Mouse (Mus musculus) fat pad, adult 2 months (tissue): ENCODE measurements at regions not wholly inside any gene's neighbourhood (a gene's known extent, or its start where the extent isn't known, plus 50 kb on each side); places are given as distances from the start of the nearest gene placed in this dataset.
A peak's percentile ranks its signal among the peaks of the same experiment; 100 is the strongest.

Source experiments
- DNase-seq: peaks from one replicate; pipeline ENCODE4 v3.0.0-alpha.2; 2011; ENCODE audit warnings: low read depth, low spot score; ENCODE audit errors: extremely low read depth

DNA sequence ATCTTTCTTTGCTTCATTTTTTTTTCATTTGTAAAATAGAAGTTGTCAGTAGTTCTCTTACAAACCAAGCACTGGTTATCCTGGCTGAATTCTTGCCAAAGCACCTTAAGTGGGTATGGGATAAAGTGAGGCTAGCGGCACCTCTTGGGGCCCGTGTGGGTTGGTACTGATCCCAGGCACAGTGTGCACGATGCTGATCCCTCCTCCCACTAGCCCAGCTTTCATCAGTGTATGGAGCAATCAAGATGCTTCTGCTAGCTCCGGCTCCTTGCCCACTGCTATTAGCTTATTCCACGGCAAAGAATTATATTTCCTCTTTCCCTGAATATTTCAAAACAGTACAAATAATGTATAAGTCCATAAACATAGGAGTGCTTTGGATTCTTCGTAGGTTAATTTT lies 307.4 kb upstream of the Npvf start:
- DNase-seq, result no peak

DNA sequence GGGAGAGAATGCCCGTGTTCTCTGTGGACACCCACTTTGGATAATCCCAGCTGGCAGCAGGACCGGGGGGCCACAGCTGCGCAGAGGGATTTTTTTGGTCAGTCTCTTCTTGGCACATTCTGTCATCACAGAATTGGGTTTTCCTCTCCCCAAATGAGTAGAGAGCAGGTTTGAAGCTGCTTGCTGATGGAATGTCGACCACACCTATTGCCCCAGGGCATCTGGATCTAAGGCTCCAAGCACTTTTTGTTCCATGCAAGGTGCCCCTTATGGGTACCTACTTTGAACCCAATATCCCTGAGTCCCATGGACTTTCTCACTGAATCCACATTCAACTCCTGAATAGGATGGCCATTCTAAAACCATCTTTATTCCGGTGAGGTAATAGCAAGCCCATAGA lies 314.3 kb upstream of the Npvf start:
- DNase-seq, result no peak

DNA sequence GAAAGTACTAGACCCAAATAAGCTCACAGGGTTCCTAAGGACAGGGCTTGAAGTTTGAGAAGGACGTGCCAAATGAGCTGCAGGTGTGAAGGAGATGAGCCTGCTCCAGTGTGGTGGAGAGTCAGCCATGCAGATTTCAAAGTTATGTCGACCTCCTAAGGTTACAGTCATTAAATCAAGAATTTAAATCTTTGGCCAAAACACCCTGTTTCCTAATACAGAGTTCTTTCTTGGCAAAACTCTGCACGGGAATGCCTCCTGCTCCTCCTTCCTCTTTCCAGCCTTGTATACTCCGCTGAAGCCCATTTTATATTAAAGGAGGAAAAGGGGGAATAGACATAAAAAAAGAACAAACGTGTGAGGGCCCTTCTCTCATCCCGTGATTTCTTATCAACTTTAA lies 315.1 kb upstream of the Npvf start:
- peak; percentile 14 for DNase-seq

DNA sequence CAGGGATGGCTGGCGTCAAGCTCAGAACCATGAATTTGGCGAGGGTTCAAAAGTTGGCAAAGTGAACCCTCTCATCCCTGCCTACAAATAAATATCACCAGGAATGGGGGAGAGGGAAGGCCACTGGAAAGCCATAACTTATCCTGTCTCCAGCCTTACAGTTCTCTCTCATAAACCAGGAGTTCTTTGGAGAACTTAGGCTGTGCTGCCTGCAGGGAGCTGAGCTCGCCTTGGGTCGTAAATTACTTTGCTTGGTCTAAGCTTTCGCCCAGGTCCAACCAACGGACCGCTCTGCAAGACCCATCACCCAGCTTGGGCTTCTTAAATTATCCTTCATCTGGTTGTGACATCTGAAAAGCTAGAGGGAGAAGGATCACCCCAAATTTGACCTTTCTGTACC lies 315.8 kb upstream of the Npvf start:
- DNase-seq, result no peak

DNA sequence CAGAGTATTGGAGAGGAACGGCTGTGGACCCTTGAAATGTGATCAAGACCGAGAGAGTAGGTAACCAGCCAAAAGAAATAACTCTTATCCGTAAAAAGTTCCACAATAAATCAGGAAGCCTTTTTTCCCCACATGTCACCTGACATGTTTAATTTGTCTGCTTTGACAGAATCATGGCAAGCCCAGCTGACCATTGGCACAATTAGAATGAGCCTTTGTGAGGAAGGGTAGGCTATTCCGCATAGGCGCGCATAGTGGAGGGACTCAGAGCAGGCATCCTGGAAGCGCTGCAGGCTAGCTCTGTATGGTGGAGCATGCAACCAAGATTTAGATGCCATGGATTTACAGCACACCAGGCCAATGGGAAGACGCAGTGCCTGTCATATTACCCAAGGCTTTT lies 316.5 kb upstream of the Npvf start:
- no peak for DNase-seq

DNA sequence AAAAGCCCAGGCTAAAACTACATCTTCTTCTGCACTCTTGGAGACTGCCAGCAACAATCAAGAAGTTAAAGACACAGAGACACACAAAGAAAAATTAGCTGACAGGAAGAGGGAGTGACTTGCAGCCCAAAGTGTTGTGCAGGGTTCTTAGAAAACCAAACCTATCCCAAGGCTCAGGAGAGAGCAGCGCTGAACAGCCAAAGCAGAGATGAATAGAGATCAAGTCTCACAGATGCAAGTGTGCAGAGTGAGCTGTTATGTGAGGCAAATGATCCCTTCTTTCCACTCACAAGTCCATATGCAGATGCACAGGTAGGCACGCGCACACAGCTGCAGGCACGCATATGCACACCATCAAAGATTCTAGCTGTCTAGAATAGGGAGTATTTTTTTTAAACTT lies 318.0 kb upstream of the Npvf start:
- no peak for DNase-seq

DNA sequence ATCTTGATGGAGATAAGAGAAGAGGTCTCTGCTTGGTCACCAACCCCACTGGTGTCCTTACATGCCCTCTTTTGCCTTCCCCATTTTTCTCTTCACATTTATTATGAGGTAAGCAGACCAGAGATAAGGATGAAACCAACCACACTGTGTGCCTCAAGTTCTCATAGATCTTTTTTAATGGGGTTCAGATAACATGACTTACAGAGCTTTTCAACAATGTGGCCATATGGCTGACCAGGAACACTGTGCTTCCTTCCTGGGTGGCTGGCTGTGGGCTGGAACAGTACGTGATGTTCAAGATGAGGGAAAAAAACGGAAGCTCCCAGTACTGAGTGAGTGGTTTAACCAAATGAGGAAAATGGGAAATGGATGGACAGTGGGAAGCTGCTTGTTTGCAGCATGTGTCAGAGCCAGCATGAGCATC lies 319.0 kb upstream of the Npvf start:
- DNase-seq, result no peak

DNA sequence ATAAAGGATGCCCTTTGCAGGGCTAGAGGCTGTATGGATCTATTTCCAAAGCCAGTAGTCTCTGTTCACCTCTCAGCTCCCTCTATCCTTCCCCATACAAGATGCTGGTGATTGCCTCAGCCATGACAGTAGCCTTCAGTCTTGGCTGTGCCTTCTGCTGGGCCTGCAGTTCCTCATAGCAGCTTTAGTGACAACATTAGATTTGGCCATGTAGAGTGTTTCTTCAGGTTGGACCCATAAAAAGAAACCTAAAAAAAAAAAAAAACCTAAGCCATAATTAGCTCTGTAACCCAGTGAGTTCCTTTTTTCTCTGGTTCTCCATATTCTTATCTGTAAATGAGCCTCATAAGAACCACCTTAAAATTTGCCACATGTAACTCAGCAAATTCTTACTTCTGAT lies 319.6 kb upstream of the Npvf start:
- DNase-seq, result no peak

DNA sequence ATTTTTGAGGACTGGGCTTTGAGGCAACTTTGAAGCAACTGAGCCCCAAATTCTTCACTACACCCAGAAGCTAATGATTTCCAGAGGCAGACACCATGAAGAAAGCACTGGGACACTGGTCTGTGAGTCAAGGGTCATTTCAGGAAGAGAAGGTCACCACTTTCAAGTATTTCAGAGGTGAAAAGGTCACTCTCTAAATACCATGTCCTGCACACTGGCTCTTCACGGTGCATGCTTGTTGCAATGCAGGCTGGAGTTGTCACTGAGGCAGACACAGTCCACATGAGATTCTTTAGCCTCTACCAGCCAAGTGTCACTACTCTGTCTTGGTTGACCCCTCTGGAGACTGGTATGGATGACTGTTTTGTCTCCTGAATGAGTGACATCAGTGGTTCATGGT lies 320.7 kb upstream of the Npvf start:
- DNase-seq, result no peak

DNA sequence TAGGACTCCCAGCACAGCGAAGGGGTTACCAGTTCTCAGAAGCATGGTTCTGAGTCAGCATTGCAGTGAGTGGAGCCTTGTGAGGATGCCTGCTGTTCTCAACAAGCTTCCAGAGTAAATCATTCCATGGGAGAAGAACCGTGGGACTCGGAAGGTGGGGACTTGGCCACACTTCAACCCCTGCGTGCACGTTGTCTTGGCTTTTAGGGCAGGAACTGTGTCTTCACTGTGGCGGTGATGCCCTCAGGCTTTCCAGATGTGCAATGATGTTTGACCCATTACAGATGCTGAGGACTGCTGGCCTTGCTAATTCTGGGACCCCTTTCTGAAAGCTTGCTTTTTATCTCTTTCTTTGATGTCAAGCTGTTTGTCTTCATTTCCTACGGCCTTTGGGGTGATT lies 322.7 kb upstream of the Npvf start:
- no peak for DNase-seq

DNA sequence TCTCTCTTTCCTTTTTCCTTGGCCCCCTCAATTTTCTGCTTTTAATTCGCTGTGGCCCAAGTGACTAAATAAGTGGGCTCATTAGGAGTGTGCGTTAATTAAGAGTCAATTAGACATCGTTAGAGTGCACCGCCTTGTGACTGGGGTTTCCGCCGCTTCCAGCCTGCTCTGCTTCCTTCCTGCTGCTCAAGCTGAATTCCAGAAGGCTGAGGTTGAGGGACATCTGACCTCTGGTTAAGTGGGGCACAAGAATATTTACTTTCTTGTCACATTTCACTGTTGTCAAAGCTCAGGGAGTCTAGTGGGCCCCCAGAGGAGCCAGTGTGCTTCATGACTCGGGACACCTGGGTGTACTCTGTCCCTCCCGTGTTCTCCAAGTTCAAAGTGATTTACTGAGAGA lies 323.1 kb upstream of the Npvf start:
- no peak for DNase-seq

DNA sequence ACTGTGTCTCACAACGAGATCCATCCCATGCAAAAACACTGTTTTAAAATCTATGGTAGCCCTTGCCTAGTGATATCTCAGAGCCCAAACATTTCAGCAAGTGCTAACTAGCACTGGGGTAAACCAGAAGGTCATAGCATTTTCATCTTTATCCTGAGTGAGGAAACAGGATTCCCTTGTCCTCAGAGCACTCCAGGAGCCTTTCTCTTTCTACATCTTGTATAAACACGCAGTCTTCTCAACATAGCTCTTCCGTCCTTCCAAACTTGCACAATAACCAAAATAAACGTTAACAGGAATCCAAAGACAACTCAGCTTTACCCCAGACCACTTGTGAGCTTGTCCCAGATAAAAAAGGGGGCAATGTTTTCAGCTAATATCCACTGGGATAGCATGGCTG lies 323.8 kb upstream of the Npvf start:
- DNase-seq, result no peak

DNA sequence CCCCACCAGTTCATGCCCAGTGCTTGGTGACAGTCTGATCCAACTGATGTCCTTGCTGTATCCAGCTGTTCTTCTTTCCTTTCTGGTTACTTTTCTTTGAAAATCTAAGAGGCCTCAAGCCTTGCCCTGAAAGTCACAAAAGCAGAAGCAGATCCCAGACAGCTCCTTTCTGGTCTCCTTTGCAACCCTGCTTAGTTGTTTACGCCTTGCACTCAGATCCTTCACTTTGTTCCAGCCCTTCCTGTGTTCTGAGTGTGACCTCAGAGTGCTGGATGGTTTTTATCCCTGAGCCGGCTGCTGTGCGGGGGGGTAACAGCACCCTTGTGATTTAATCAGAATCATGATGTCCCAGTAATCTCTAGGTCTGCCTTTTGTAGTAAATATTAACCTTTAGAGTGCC lies 324.3 kb upstream of the Npvf start:
- DNase-seq, result no peak

DNA sequence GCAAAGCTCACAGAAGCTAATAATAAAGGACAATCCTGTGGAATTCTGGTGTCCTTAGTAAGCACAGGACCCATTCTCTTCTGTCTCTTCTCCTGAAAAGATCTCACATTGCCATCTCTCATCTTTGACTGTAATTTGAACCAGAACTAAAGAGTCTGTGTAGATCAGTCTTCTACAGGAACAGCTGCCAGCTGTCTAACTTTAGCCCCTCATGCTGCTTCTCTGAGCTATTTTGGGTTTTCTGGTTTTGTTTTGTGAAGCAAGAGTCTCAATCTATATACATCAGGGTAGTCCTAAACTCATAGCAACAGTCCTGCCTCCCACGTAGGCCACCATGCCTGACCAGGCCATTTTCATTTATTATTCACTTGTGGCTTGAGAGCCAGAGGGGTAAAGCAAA lies 325.5 kb upstream of the Npvf start:
- DNase-seq, result no peak

DNA sequence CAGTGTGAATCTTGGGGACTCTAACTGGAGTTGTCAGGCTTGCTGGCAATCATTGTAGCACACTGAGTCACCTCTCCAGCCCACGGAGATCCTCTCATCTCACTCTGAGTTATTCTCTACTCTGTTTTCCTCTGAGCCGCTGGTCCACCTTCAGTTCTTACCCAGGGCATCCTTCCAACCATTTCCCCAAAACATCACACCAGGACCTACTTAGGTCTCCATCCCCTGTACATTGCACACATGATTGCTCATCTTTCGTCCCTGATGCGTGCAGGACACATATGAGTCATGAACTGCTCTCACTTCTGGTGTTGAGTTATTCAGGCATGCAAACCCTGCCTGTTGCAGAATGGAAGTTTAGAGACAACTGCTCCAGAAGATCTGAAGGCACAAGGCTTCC lies 326.1 kb upstream of the Npvf start:
- no peak for DNase-seq

DNA sequence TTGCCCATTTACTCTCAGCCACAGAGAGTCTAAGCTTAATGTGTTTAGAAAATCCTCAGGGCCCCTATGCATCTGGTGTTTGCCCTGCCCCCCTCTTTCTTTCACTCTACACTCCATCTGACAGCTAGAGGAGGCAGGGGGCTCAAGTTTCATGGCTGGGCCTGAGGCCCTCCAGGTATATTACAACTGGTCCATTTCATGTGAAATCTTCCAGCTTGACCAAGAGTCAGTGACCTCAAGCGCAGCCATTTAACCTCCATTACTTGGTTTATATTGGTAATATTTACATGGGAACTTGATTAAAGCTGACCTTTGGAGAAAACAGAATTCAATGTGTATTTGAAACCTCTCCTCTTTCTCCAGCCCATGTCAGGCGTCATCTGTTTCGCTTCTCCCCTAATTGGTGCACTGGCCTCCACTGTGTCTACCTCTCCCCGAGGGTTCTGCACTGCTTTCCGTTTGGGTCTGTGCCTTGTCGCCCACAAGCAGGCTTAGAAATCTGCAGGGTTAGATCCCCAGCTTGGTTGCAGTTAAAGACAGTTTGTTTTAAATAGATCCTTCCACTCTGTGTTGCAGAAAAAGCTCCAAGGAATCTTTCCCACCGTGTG lies 327.6 kb upstream of the Npvf start:
- DNase-seq, result no peak

DNA sequence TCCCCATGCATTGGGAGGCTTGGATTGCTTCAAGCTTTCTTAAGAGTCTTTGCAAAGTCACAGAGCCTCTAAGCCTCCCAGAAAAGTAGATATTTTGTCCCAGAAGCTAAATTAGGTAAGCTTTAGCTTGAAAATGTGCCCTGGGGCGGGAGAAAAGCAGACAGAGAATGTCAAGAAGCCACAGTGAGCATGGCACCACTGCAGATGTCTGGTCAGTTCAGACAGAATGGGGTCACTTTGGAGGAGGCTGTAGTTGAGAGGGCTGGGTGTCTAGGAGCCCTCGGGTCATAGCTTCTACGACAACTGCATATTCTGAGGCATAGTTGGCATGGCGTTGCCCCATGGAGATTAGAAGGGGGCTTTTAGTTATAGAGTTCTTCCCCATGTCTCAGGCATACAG lies 328.6 kb upstream of the Npvf start:
- no peak for DNase-seq

DNA sequence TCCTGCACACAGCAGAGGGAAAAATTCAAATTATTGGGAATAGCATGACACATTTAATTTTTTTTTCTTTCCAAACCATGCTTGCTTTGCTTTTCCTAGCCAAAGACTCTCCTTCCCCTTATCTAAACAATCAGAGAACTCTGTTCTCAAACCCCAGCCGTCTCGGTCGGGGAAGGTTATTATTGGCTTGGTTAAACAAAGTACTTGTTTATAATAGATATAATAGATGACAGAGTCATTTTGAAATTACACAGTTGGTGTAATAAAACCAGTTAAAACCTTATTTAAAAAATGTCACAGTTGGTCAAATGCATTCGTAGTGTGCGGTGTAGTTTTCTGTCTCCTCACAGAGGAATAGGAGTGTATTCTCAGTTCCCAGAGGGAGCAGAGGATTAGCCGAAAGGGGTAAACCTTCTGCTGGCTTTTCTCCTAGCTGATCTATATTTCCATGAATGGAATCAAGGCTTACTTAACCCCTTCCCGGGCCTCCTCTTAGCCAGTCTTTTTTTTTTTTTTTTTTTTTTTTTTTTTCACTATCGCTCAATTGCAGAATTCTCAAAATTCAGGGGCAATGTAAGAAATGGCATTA lies 329.4 kb upstream of the Npvf start:
- no peak for DNase-seq

DNA sequence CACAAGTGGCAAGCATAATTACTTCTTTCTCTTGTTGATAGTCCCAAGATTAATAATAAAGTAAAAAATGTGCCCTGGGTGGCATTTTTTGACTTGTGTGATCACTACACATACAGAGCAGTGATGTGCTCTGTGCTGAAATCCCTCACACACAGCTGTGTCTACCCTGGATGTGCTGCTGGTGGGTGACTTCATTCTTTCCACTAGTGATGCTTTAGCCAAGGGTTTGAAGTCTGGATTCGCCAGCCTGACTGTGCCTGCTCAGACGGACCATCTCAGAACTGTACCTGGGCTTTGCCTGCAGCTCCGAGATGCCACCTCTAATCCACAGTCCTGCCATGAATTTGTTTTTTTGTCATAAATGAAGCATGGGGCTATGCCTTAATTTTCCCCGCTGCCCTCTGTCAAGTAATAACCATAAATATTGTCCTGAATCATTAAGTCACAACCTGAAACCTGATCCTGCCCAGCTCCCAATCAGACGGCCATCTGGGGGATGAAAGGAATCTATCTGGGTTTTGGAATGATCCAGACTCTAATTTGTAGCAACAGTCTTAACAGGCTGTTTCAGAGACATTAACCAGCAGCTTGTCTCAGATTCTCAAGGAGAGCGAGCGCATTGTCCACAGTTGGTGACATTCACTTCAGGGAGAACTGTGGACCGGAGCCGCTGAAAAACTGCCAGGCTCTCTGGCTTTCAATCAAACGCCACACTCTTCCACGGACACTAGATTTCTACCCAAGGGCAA lies 330.1 kb upstream of the Npvf start:
- no peak for DNase-seq

DNA sequence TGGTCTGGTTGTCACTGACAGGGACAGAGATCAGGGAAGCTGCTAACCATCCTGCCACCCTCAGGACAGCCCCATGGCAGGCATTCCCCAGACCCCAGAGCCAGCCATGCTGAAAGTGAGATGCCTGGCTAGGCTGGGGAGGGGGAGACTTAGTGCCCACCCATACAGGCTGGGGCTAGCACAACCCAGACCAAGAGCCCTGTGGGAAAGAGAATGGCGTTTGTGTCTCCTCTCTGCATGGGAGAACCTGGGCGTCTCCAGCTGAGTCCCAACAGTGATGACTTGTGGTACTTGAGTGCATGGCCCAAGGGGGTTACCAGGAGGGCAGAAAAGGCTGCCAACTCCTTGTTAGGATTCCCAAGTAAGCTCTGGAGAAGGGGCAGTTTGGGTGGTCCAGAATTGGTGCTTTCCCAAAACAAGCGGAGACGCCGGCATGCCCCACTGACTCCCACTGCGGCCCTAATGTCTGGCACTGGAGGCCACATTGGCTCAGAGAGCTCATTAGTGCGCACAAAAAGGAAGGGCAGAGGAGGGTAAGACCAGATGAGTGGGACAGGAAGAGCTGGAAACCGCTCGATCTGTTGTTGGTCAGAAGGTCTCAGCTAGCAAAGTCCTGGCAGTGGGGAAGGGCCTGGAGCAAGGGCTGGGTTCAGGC lies 332.2 kb upstream of the Npvf start:
- no peak for DNase-seq

DNA sequence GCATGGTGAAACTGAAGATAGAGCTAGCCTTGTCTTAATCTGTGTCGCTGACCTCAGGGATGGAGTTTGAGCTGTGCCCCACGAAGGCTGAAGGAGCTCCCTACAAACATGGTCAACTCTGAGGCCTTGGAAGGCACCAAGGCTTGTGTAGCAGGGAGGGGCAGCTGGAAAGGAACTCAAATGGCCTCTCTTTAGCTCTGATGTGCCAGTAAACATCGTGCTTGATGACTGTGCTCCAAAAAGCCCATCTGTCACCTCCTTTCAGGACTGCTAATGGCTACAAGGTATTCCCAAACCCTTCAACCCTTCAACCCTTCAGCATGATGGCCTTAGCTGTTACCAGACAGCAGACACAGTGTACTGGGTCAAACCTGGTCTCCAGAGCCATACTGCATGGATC lies 334.3 kb upstream of the Npvf start:
- DNase-seq, result no peak

DNA sequence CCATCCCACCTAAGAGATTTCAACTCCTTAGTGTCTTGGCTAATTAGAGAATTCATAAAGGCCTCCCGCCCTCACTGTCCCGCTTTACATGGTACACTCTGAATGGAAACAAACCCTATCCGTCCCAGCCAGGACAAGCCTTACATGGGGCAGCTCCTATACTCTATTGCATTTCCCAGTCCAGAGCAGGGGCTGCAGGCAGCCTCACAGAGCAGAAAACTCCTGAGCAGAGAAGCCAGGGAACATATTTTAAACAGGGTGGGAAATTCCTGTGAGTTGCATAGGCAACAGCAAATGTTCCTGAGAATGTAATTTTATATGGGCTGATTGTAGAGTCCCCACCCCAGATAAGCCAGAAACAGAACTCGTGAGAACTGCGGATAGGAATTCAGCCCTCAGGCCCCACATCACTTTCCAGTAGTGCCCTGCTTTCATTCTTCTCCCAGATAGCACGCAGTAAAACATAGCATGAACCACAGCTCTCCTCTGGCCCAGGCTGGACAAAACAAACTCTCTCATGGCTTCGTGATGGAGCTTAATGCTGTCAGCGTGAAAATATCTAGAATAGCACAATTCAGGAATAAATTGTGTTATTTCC lies 337.4 kb upstream of the Npvf start:
- DNase-seq, result no peak
